Mouse (Mus musculus) hindbrain, embryonic 14.5 days (tissue): ENCODE results near the gene Foxd4. TPM values are rescaled to one million over a fixed set of nuclear protein-coding genes. Genes with fewer than 3 reads are reported as not detected.
"Not testable (repeated sequence)": the region's sequence is repeated elsewhere in the genome, so short reads cannot be mapped to it uniquely, and the experiment has no call there.

Source experiments
- ATAC-seq: fragments of 200-750 bp; cut with Nextera tagmentation; 2 replicates; pipeline ENCODE4 v1.8.0; 2017; ENCODE audit warnings: moderate number of reproducible peaks, mild to moderate bottlenecking, moderate TSS enrichment, moderate library complexity; ENCODE audit not compliant: low FRiP score
- DNase-seq: peaks from one replicate; pipeline ENCODE4 v3.0.0-alpha.2; 2015; ENCODE audit warnings: low spot score
- H3K27ac ChIP-seq: fragments of 300-500 bp; sonication (generic); 2 replicates; pipeline ENCODE4 v1.5.1; 2014; ENCODE audit warnings: mild to moderate bottlenecking, moderate library complexity
- H3K27me3 ChIP-seq: fragments of 300-500 bp; sonication (generic); 2 replicates; pipeline ENCODE4 v1.6.1; 2014; ENCODE audit warnings: mild to moderate bottlenecking, low read length, mixed read lengths; ENCODE audit not compliant: control insufficient read depth, insufficient read depth
- H3K36me3 ChIP-seq: fragments of 300-500 bp; sonication (generic); replicated peaks from 2 replicates; pipeline ENCODE4 v1.6.1; 2014; ENCODE audit not compliant: control insufficient read depth, insufficient read depth
- H3K4me1 ChIP-seq: fragments of 300-500 bp; sonication (generic); replicated peaks from 2 replicates; pipeline ENCODE4 v1.6.1; 2014; ENCODE audit warnings: antibody characterized with exemption, low read length, mixed read lengths; ENCODE audit not compliant: control insufficient read depth, insufficient read depth
- H3K4me2 ChIP-seq: fragments of 300-500 bp; sonication (generic); replicated peaks from 2 replicates; pipeline ENCODE4 v1.6.1; 2014; ENCODE audit warnings: mild to moderate bottlenecking, moderate library complexity
- H3K4me3 ChIP-seq: fragments of 300-500 bp; sonication (generic); replicated peaks from 2 replicates; pipeline ENCODE4 v1.5.1; 2014; ENCODE audit warnings: mild to moderate bottlenecking, low read length
- H3K9ac ChIP-seq: fragments of 300-500 bp; sonication (generic); 2 replicates; pipeline ENCODE4 v1.6.1; 2014
- H3K9me3 ChIP-seq: fragments of 300-500 bp; sonication (generic); 2 replicates; pipeline ENCODE4 v1.6.1; 2016; ENCODE audit warnings: low read length; ENCODE audit not compliant: control insufficient read depth
- WGBS: fragments of 180-500 bp; shearing (Covaris S2); extraction: QIAGEN DNeasy Blood & Tissue Kit; methylation state at CpG from one replicate; pipeline ENCODE4 v1.1.7; 2014; 5-methylcytosine and 5-hydroxymethylcytosine counted together
- polyA plus RNA-seq: library from polyadenylated mRNA; unstranded; fragments of >200 nt; fragmentation: Nextera tagmentation; extraction: Ambion mirVana; gene quantifications from 2 replicates; pipeline ENCODE4 v1.2.1, GENCODE M21; 2014

The Foxd4 gene
- polyA plus RNA-seq, 1 experiment from 2014 or later: 0.13 TPM

GRCm38 (mm10) chr19:24881237-24881636, 19.8 kb downstream of the Foxd4 start:
- no peak overlapping the region for H3K27ac ChIP-seq
- 67% methylated on average over 4 of the region's 4 CpGs for WGBS
- H3K4me3 ChIP-seq: no peak overlapping the region
- no peak overlapping the region for H3K4me2 ChIP-seq
- no peaks in the 10 kb centered on the region for H3K4me1 ChIP-seq
- H3K9me3 ChIP-seq: no peaks in the 10 kb centered on the region
- DNase-seq (no peak), ATAC-seq (no peak)
- H3K27me3 ChIP-seq: no peaks in the 10 kb centered on the region
- no peak overlapping the region for H3K9ac ChIP-seq
- no peaks in the 10 kb centered on the region for H3K36me3 ChIP-seq

GRCm38 (mm10) chr19:24875129-24875870, 25.7 kb downstream of the Foxd4 start, which contains the start of gene Gm10053:
TSS of gene Gm10053 (plus strand) at chr19:24875686.
- not testable (repeated sequence) for H3K4me1 ChIP-seq, H3K9ac ChIP-seq, DNase-seq, H3K27me3 ChIP-seq, H3K27ac ChIP-seq, ATAC-seq, H3K4me3 ChIP-seq, H3K9me3 ChIP-seq, H3K4me2 ChIP-seq, H3K36me3 ChIP-seq
- 87% methylated on average over 23 of the region's 26 CpGs for WGBS

- H3K4me1 ChIP-seq: no peaks in the 10 kb centered on the region
- H3K4me2 ChIP-seq: no peak overlapping the region
- ATAC-seq (no peak), DNase-seq (no peak)
- no peaks in the 10 kb centered on the region for H3K9me3 ChIP-seq
- H3K36me3 ChIP-seq: no peaks in the 10 kb centered on the region
- 73% methylated on average over 2 of the region's 2 CpGs for WGBS
- no peak overlapping the region for H3K4me3 ChIP-seq
- H3K27ac ChIP-seq: no peak overlapping the region
- 0 out of 2 replicates have a peak, but pooled peaks cover 5% of the 10 kb centered on the region for H3K27me3 ChIP-seq
- H3K9ac ChIP-seq: no peak overlapping the region
Observed at GRCm38 (mm10) chr19:24873873-24874272, 27.1 kb downstream of the Foxd4 start.

GRCm38 (mm10) chr19:24871037-24871635, 29.9 kb downstream of the Foxd4 start:
- H3K27me3 ChIP-seq: 0 out of 2 replicates have a peak, but pooled peaks cover 5% of the 10 kb centered on the region
- ATAC-seq (peak; percentile 48; the same call in 1 of the 2 replicates), DNase-seq (peak; percentile 94)
- H3K9me3 ChIP-seq: no peaks in the 10 kb centered on the region
- no peaks in the 10 kb centered on the region for H3K4me1 ChIP-seq
- no peak overlapping the region for H3K27ac ChIP-seq
- H3K4me3 ChIP-seq: peak overlapping the region; percentile 22
- peak overlapping the region; percentile 36; the same call in 1 of the 2 replicates for H3K9ac ChIP-seq
- no peaks in the 10 kb centered on the region for H3K36me3 ChIP-seq
- H3K4me2 ChIP-seq: peak overlapping the region; percentile 52
- WGBS: 21% methylated on average over 18 of the region's 18 CpGs

- ATAC-seq: no peak
- 88% methylated on average over 9 of the region's 9 CpGs for WGBS
Observed at GRCm38 (mm10) chr19:24865436-24865835, 35.6 kb downstream of the Foxd4 start.

GRCm38 (mm10) chr19:24861612-24862451, 39.2 kb downstream of the Foxd4 start, which contains the start of gene Pgm5:
TSS of gene Pgm5 (minus strand) at chr19:24861855.
- ATAC-seq (peak; percentile 51; the same call in 1 of the 2 replicates), DNase-seq (no peak)
- Histone ChIP-seq H3K4me1 (0 out of 2 replicates have a peak, but pooled peaks cover 3% of the 10 kb centered on the region), H3K9me3 (no peaks in the 10 kb centered on the region), H3K27me3 (peaks cover 34% of the 10 kb centered on the region), H3K27ac (no peak within 1 kb of the TSS), H3K36me3 (no peaks in the 10 kb centered on the region), H3K9ac (peak within 1 kb of the TSS; percentile 32; the same call in 1 of the 2 replicates), H3K4me2 (peak within 1 kb of the TSS; percentile 60), H3K4me3 (peak within 1 kb of the TSS; percentile 38)
- WGBS: 2% methylated on average over 39 of the region's 39 CpGs

More at GRCm38 (mm10) chr19:24865436-24865835, 35.6 kb downstream of the Foxd4 start:
- peaks cover 29% of the 10 kb centered on the region for H3K27me3 ChIP-seq
- no peak overlapping the region for H3K27ac ChIP-seq
- no peak for DNase-seq
- 0 out of 2 replicates have a peak, but pooled peaks cover 3% of the 10 kb centered on the region for H3K4me1 ChIP-seq
- no peak overlapping the region for H3K4me2 ChIP-seq
- no peak overlapping the region for H3K4me3 ChIP-seq
- H3K9me3 ChIP-seq: no peaks in the 10 kb centered on the region
- H3K9ac ChIP-seq: no peak overlapping the region
- no peaks in the 10 kb centered on the region for H3K36me3 ChIP-seq

- 17% methylated on average over 13 of the region's 13 CpGs for WGBS
- Histone ChIP-seq H3K27me3 (peaks cover 34% of the 10 kb centered on the region), H3K4me1 (0 out of 2 replicates have a peak, but pooled peaks cover 3% of the 10 kb centered on the region), H3K4me3 (peak overlapping the region; percentile 38), H3K27ac (no peak overlapping the region), H3K9ac (peak overlapping the region; percentile 32; the same call in 1 of the 2 replicates), H3K4me2 (peak overlapping the region; percentile 60), H3K36me3 (no peaks in the 10 kb centered on the region), H3K9me3 (no peaks in the 10 kb centered on the region)
- DNase-seq (no peak), ATAC-seq (0 out of 2 replicates have a peak, but pooled peaks have one; percentile 17)
Observed at GRCm38 (mm10) chr19:24861276-24861611, 39.8 kb downstream of the Foxd4 start.

GRCm38 (mm10) chr19:24851456-24852315, 49.3 kb downstream of the Foxd4 start:
- Histone ChIP-seq H3K4me2 (peak overlapping the region; percentile 22), H3K9ac (no peak overlapping the region), H3K27ac (no peak overlapping the region), H3K27me3 (no peaks in the 10 kb centered on the region), H3K4me1 (no peaks in the 10 kb centered on the region; the same call in 1 of the 2 replicates), H3K9me3 (no peaks in the 10 kb centered on the region), H3K4me3 (no peak overlapping the region), H3K36me3 (no peaks in the 10 kb centered on the region)
- ATAC-seq: peak; percentile 55; the same call in 1 of the 2 replicates
- DNase-seq: peak; percentile 71
- WGBS: 64% methylated on average over 21 of the region's 21 CpGs
